Mouse (Mus musculus): Measurements from ENCODE around the gene Insrr. TPM values are rescaled to one million over a fixed set of nuclear protein-coding genes. Genes with fewer than 3 reads are reported as not detected.
A peak's percentile ranks its signal among the peaks of the same experiment; 100 is the strongest.
"Not testable (repeated sequence)": the region's sequence is repeated elsewhere in the genome, so short reads cannot be mapped to it uniquely, and the experiment has no call there.

The Insrr gene
- total RNA-seq, 2 experiments from 2014 or later = 0.15 TPM

GRCm38 (mm10) chr3:87778283-87778682 lies 18.5 kb upstream of the Insrr start:
- DNase-seq (ENCODE audit: low spot score in 2 of 2) = no peak

- no peak for DNase-seq (ENCODE audit: low spot score in 2 of 2)
Observed at GRCm38 (mm10) chr3:87779086-87779485, 17.7 kb upstream of the Insrr start.

- no peak for DNase-seq (ENCODE audit: low spot score in 2 of 2)
Observed at GRCm38 (mm10) chr3:87783282-87784023, 13.3 kb upstream of the Insrr start.

GRCm38 (mm10) chr3:87785156-87785555 lies 11.6 kb upstream of the Insrr start:
- no peak for DNase-seq (ENCODE audit: low spot score in 2 of 2)

- DNase-seq (ENCODE audit: low spot score in 2 of 2) = no peak
Observed at GRCm38 (mm10) chr3:87785626-87786214, 11.0 kb upstream of the Insrr start.

GRCm38 (mm10) chr3:87789248-87789647 lies 7.5 kb upstream of the Insrr start:
- no peak for DNase-seq (ENCODE audit: low spot score in 2 of 2)

GRCm38 (mm10) chr3:87789768-87790167 lies 7.0 kb upstream of the Insrr start:
- DNase-seq (ENCODE audit: low spot score in 2 of 2) = no peak

GRCm38 (mm10) chr3:87794922-87795325 lies 1.8 kb upstream of the Insrr start, which contains the start of gene Ntrk1:
Gene Ntrk1 (minus strand): TSS chr3:87795162.
- DNase-seq (ENCODE audit: low spot score in 2 of 2) = no peak

- DNase-seq (ENCODE audit: low spot score in 2 of 2) = peak; percentile 14 to 48
Observed at GRCm38 (mm10) chr3:87795336-87796277, 1.1 kb upstream of the Insrr start.

- DNase-seq (ENCODE audit: low spot score in 2 of 2) = no peak
Observed at GRCm38 (mm10) chr3:87801681-87802080, 4.9 kb downstream of the Insrr start.

GRCm38 (mm10) chr3:87804038-87804677 lies 7.4 kb downstream of the Insrr start:
- no peak for DNase-seq (ENCODE audit: low spot score in 2 of 2)

GRCm38 (mm10) chr3:87809322-87809962 lies 12.7 kb downstream of the Insrr start:
- no peak for DNase-seq (ENCODE audit: low spot score in 2 of 2)

GRCm38 (mm10) chr3:87811297-87811696 lies 14.5 kb downstream of the Insrr start:
- DNase-seq (ENCODE audit: low spot score in 2 of 2) = no peak

GRCm38 (mm10) chr3:87812413-87812812 lies 15.7 kb downstream of the Insrr start:
- no peak for DNase-seq (ENCODE audit: low spot score in 2 of 2)

GRCm38 (mm10) chr3:87812873-87813272 lies 16.1 kb downstream of the Insrr start:
- DNase-seq (ENCODE audit: low spot score in 2 of 2) = no peak

- no peak for DNase-seq (ENCODE audit: low spot score in 2 of 2)
Observed at GRCm38 (mm10) chr3:87816166-87816565, 19.4 kb downstream of the Insrr start.

- peak; percentile 62 to 87 for DNase-seq (ENCODE audit: low spot score in 2 of 2)
Observed at GRCm38 (mm10) chr3:87816646-87817093, 19.9 kb downstream of the Insrr start.

GRCm38 (mm10) chr3:87818226-87818625 lies 21.5 kb downstream of the Insrr start:
- DNase-seq (ENCODE audit: low spot score in 2 of 2) = no peak

GRCm38 (mm10) chr3:87824206-87824605 lies 27.5 kb downstream of the Insrr start, which contains the start of gene Pear1:
Gene Pear1 (minus strand): TSS chr3:87824306.
- DNase-seq (ENCODE audit: low spot score in 2 of 2) = not testable (repeated sequence)

GRCm38 (mm10) chr3:87828435-87828834 lies 31.7 kb downstream of the Insrr start:
- DNase-seq (ENCODE audit: low spot score in 2 of 2) = no peak
